Mouse (Mus musculus) urinary bladder, postnatal 10 days (tissue): ENCODE measurements around the gene Arpp21.

Experiments used
- DNase-seq: peaks from one replicate; pipeline ENCODE4 v3.0.0; 2022; ENCODE audit warnings: low spot score

Arpp21 gene

DNA sequence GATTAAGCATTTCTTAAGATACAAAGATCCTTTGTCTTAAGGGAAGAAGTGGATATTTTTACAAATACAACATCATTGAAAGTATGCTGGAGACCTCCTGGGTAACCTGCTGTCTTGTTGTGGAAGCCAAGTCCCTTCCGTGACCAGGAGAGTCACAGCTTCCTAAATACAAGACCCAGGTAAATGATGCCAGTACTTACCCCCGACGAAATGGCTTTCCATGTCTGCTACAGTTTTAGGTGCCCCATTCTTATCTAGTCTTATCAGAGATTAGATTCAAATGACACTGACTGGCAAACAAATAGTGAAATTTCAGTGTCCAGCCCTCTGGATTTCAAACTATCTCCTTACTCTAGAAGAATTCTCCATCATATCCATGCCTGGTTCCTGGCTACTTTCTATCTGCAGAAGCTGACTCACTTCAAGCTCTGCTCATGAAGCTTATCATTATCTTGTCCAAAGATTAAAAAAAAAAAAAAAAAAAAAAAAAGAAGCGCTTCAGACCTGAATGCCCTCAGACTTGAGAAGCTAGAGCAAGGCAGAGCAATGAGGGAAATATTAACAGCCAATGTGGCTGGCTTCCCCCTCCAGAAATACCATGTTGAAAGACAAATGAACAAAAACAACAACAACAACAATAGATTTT lies 4.9 kb downstream of the Arpp21 start:
- DNase-seq: no peak

DNA sequence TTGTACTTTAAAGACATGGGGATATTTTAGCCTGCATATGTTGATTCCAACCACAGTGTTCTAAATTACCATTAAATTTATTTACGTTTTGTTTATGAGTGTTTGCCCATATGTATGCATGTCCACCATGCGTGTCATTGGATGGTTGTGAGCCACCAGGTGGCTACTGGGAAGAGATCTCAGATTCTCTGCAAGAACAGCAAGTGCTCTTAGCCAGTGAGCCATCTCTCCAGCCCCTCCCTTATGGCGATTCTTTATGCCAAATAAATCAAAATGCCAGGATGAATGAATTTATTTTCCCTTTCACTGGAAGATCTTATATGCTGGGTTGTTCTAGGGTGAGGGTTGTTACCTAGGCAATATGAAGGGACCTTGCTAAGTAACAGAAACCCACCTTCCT lies 7.3 kb downstream of the Arpp21 start:
- DNase-seq: no peak

DNA sequence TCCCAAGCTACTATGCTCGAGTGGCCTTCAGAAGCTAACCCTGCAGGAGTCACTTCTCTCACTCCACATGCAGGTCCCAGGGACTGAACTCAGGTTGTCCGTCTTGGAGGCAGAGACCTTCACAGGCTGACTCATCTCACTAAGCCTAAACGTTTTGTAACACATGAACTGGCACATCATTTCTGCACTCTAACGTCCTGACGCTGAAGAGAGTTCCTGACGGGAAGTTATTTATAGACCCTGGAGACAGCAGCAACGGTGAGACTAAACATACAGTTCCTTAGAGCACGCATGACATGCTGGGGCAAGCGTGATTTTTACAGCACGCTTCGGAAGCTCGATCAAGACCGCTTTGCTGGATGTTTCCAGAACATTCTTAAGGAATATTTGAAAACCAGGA lies 8.6 kb downstream of the Arpp21 start:
- no peak for DNase-seq

DNA sequence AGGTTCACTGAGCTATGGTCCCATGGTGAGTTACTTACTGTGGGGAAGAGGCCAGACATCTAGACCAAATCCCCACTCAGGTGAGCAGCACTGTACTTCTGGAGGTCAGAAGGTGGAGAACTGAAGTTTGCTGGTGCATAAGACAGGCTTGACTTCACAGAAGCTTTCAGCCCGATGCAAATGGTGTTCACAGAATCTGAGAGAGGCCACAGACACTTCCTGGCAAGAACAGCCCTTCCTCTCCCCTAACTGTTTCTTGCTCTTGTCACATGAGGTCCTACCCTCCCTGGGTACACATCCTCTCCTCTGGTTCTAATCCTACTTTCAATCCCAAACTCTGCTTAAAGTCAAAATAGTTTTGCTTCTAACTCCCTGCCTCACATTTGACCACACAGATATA lies 9.2 kb downstream of the Arpp21 start:
- no peak for DNase-seq

DNA sequence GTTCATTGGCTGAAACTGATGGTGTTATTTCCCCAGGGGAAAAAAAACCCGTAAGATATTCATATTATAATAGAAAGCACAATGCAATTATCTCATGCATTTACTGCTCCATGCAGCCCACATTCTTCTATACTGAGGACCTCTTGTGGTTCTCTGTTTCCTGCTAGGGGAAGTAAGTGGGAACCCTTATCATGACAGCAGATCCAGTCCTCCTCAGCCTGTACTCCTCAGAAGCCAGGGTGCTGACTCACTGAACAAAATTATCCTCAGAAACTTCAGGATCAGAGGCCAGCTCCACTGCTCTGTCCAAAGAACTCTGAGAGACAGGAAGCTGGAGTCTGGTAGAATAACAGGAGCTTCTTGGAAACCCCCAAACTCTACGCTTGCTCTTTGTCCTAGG lies 10.7 kb downstream of the Arpp21 start:
- no peak for DNase-seq

DNA sequence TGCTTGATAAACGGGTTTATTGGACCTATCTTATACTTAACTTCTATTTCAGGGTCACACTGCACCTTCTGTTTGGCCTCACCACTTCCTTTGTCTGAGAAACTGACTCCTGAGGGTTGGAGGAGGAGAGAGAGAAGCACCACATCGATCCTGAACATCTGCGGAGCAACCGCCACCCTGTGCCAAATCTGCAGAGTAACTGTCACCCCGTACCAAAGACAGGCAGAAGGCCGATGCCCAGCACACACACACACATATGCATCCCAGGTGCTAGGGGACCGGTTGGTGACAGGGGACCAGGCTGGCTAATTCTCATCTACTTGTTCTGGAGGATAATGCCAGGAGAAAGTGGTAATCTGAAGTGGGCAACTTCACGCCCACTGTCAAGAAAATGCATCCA lies 16.4 kb downstream of the Arpp21 start:
- DNase-seq: no peak

DNA sequence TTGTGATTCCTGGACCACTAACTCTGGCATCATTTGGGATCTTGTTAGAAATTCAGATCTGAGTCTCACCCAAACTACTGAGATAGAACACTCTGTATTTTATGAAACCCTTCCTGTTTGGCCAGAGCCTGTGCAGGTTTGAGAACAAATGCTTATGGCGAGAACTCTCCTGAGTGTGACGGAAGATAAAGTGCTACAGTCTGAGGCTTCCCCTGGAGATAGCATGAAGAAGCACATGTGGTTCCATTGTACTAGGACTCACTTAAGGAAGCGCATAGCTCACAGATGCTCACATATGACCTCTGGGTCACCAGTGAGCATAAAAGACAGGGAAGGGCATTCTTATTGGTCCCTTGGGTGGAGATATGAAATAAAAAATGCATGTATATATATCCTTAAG lies 17.5 kb downstream of the Arpp21 start:
- DNase-seq: no peak

DNA sequence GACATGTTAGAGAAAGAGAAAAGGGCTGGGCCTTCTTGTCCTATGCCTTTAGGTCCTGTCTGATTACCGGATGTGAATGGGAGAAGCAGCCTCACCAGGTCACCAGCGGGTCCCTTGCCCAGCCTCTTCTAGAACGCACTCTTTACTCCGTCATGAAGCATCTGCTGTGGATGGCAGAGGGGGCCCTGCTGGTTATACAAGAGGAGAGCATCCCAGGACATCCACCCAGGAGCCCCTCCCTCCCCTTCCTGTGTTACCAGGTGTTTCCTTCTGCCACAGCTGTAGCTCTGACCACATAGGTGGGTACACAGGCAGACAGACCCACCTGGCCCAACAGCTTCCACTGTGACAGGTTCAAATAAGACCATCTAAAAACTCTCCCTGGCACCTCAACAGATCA lies 18.6 kb downstream of the Arpp21 start:
- no peak for DNase-seq

DNA sequence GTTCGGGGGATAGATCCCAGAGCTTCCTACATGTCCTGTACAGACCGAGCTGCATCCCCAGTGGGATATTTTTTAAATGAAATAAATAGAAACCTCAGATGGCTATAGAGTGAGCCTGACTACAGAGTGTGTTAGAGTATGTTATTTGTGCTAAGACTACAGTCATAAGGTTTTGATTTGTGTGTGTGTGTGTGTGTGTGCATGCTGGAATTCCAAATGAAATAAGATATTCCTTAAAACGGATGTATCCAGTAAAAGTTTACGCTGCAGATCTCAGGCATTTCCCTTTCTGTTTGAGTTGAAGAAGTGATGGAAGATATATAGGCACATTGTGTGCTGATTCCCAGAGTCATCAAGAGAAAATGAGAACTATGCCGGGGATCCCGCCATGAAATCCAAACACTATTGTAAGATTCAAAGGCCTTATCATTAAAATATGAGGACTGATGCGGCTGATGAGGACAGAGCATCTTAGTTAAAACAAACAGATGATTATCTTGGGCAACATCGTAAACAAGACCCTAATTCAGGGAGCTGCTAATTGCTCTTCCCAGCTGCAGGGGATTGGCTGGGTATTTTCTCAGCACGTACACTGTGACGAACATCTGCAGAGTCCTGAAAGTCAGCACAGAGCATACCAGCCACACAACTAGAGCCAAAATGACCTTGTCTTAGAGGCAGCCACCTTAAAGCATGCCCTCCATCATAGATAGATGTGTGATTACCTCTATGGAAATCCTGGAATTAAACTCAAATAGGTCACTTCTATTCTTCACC lies 20.5 kb downstream of the Arpp21 start:
- no peak for DNase-seq

DNA sequence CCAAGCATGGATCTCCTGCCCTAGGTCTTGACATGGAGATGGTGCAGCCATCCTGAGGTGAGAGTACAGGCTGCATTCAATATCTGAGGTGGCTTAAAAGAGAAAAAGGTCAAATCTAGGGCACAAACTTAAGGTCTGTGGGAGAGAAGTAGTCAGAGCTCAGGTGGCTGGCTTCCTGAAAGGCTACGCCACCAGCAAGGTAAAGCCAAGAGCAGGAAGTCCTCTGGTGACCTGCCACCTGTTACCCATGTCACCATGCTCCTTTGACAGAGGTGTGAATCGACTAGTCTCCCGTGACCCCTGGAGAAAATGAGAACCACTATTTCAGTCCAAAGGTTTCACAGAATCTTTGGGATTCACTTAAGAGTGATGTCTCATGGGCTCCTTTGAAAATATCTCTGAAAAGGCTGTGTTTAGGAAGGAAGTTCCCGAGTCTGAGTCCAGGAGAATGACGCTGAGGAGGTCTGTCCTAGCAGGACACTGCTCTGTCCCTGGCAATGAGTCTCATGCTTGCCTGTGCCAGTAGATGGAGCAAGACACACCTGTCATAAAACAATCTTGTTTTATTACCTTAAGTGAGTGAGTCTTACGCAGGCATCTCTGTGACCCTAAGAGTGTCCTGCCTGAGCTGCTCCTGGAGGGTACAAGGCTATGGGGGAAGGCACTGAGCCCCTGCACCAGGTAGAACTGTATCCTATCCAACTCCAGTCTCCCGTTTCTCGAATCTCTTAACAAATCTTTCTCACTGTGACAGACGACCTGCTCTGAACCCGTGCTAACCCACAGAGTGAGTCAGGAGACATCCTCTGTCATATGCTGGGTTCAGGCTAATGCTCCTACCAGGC lies 22.1 kb downstream of the Arpp21 start:
- no peak for DNase-seq

DNA sequence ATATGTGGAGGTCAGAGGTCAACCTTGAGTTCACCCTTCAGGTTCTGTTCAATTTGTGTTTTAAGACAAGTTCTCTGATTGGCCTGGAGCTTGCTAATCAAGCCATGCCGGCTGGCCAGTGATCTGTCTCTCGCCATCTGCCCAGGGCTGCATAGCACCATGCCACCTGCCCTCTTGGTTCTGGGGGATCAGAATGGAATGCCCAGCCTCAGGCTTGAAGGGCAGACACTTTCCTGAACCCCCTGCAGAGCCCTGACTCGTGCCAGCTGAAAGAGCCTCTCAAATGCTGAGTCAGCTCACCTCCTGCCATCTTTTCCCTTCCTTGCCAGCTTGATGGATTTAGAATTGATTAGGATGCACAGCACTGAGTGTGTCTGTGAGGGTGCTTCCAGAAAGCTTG lies 25.9 kb downstream of the Arpp21 start:
- DNase-seq: no peak

DNA sequence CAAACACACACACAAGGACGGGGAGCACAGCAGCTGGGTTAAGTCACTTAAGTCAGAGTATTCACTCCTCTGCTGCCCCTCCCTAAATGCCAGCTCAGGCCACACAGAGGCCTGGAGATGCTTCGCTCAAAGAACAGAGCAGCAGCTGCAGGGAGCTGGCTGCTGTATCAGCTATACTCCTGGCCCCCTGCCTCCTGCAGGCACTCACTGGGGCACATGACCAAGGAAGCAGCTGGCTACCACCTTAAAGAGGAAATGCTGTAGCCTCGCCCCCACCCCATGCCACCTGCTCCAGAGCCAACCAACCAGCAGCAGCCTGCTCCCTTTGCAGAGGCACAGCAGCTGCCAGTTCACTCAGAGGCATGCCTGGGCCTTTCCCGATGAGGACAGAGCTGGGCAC lies 28.0 kb downstream of the Arpp21 start:
- no peak for DNase-seq

DNA sequence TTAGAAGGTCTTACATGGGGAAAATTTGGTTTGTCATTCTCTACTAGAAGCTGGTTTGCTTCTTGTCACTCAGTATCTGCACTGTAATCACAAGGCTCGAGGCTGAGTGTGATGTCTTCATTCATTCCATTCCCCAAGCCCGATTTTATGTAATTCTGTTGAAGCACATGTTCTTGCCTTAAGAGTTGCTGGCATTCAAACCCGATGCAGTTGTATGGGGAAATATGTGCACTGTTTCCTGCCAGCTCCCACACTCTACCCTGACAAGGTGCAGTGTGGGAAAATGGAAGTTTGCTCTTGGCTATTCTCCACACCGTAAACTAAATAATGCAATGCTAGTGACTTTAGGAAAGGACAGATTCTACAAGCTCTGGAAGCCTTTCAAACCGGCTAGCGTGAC lies 37.4 kb downstream of the Arpp21 start:
- no peak for DNase-seq

DNA sequence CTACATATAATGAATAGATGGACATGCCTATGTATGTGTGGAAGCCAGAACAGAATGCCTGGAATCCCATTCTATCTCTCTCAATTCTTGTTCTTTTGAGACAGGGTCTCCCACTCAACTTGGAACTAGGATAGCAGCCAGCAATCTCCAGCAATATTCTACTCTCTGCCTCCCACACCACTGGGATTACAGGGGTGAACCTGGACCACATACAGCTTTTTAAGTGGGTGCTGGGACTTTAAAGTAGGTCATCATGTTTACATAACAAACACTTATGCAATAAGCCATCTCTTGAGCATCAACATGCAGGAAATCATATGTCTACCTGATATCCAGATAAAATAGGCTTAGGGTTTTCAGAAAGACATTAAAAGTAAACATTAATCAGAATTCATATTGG lies 41.7 kb downstream of the Arpp21 start:
- DNase-seq: no peak

DNA sequence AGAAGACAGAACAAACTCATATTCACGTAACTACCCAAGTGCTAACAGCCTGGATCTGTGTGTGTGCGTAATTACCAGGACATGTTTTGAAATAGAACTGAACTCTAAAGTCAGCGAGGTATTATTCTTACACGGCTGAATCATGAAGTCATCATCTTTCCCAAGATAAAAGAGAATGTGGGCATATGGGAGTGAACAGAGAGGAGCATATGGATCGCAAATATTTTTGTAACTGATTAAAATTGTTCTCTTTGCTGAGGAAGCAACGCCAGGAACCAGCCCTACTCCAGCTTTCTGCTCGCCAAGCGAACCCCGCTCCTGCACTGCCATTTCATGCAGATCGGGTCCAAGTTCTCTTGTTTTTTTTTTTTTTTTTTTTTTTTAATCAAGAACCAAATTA lies 46.3 kb downstream of the Arpp21 start:
- no peak for DNase-seq

DNA sequence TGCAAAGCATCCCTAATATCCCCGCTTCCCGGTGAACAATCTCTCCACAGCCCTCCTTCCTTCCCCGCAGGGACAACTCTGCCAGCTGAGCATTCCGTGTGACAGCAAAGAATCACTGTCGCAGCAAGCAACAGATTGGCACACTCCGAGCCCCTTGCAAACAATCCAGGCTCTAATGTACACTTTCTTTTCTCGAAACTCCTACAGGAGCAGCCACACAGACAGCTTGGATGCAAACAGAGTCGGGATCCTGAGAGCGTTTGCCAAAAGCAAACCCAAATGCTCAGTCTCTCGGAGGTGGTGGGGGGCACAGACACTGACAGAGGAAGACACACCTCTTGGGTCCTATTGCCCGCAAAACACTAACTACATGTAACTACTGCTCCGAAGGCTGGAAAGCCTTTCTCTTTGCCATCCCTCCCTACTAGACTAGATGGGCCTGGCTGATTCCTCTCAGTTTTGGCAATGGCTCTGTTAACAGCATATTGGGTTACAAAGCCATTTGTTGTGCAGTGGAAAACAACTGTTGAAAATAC lies 47.3 kb downstream of the Arpp21 start:
- no peak for DNase-seq

DNA sequence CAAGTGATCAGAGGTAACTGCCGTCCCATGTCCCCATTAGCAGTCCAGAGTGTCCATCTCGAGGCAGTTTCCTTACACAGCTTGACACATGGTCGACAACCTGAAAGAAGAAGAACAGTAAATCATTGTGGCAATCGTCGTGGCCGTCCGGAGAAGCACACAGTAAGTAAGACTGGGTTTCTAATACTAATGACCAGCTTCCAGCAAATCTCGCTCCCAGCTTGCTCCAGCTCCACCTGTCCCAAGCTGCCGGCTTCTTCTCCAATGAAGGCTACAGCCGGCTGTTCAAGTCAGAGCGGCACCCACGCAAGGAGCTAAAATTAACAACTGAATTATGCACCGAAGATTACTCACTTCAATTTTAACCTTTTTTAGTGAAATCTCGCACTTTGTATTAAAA lies 48.1 kb downstream of the Arpp21 start:
- DNase-seq: no peak

DNA sequence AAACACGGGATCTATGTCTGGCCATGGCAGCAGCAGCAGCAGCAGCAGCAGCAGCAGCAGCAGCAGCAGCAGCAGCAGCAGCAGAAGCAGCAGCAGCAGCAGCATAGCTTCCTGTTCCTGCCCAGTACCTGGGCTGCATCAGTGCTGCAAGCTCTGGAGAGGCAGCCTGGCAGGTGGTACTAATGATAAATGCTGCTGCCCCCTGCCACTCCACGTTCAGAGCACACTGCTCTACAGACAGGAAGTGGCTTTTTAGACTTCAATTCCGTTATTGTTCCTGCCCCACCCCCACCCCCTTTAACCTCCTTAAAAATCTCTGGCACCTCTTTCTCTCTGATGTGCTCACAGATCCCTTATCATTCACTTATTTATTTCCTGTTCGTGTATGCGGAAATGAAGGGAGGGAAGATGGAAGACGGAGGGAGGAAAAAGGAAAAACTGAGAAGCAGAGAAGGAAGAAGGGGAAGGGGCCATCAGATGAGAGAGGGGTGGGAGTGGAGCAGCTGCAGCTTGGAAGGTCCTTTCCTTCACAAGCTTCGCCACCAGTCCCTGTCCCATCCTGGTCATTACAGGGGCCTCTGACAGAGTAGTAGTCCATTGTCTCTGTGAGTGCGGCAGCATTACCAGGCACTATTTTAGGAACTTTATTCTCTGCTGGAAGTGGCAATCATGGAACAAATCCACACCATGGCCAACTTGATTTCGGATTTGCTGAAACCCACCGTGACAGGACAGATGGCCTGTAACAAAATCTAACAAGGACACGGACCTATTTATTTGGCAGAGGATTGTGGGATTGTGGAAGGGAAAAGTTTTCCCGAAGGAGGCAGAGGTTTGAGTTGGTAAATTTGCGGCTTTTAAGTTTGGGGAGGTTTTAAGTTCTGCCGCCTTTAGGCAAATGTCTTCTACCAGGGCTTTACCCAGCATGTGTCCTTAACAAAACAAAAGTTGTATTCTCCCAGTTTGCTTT lies 49.1 kb downstream of the Arpp21 start:
- DNase-seq: no peak

DNA sequence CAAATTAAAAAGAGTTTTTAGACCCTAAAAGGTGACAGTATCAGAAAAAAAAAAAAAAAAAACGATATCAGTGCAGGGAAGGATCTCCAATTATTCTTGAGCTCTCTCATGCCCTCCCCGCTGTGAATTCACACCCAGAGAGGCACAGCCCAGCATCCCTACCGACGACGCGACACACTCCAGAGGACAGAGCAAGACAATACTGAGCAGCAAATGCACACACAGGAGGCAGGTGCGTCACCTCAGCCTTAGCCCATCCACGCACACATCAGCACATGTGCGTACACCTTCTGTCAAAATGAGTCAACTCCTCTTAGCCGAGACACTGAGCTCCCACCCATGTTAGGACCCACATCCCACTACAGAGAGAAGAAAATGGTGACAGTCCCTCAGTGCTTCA lies 50.0 kb downstream of the Arpp21 start:
- no peak for DNase-seq

DNA sequence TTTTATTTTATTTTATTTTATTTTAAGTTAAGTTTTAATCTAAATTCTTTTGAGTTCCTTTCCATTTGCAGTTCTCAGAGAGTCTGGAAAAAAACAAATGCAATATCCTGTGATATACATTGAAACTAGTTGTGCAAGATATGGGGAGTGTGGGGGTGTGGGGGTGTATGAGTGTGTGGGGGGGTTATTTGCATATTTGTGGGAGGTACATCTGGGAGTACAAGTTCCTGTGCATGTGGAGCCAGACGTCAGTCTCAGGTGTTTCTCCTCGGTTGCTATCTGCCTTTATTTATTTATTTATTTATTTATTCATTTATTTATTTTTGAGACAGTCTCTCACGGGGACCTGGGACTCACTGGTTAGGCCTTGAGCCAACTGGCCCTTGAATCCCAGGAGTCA lies 53.0 kb downstream of the Arpp21 start:
- DNase-seq: no peak

DNA sequence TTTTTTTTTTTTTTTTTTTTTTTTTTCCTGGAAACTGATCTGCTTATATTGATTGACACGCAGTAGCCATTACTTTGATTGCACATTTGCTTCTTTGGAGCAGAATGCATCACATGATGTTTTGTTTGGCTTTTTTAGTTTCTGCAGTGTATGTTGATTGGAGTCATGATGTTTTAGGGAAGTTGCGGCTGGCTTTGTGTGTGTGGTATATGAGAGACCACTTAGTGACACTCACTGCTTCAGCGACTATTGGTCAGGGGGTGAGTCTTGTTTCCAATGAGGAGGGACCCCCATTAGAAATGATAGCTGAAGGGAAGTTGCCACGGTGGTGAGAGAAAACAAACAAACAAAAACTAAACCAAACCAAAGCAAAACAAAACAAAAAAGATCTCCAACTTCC lies 55.7 kb downstream of the Arpp21 start:
- no peak for DNase-seq

DNA sequence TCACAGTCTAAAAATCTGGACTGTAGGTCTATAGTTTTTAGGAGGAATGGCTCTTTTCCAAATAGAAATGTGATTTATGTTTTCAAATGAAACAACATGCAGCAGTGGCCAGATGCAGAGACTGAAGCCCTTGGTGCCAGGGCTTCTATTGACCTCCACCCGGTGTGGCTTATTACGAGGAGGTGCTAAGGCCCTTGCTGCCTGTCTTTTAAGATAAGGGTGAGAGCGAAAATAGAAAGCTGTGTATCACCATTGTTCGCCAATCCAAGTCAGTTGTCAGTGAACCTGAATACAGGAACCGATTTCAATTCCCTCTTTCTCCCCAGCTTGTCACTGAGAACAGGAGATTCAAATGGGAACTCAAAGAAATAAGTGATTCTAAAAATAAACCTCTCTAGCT lies 57.3 kb downstream of the Arpp21 start:
- no peak for DNase-seq
